Mouse (Mus musculus) left cerebral cortex, postnatal 14 days (tissue): ENCODE results near the gene Mpp4. TPM values are rescaled to one million over a fixed set of nuclear protein-coding genes. Genes with fewer than 3 reads are reported as not detected.
A peak's percentile ranks its signal among the peaks of the same experiment; 100 is the strongest.

ENCODE experiments used
- DNase-seq, 2 experiments: peaks; one replicate each; pipeline ENCODE4 v3.0.0; 2021 to 2022; ENCODE audit warnings: low spot score in 2 of 2, mixed read lengths in 1 of 2
- intact Hi-C: fragments of 180-260 bp; cut with DNase I; formaldehyde crosslinking; loops from one replicate; pipeline ENCODE4 v1.15.1; 2025
- total RNA-seq, 2 experiments: library from RNA; stranded (reverse); gene quantifications; 2 replicates each; pipeline ENCODE4 v1.2.3; 2021

Gene Mpp4
- total RNA-seq, 2 experiments from 2014 or later: 0.32 to 0.79 TPM

- intact Hi-C loops: no loop called here
- no peak for DNase-seq
These were observed 61.1 kb downstream of the Mpp4 start for GRCm38 (mm10) chr1:59102071-59102470.

GRCm38 (mm10) chr1:59101020-59101419, 62.2 kb downstream of the Mpp4 start:
- intact Hi-C loops: no loop called here
- peak in 1 of 2 experiments; percentile 41 for DNase-seq

GRCm38 (mm10) chr1:59094705-59095104, 68.5 kb downstream of the Mpp4 start, which contains the start of gene C2cd6:
TSS of gene C2cd6 (minus strand) at chr1:59094900.
- intact Hi-C loops: no loop called here

More at GRCm38 (mm10) chr1:59094705-59095104, 68.5 kb downstream of the Mpp4 start, which contains the start of gene C2cd6:
- no peak for DNase-seq

Other genes with a start within 250 kb of the Mpp4 start
- 100 to 1,000 TPM; 186 to 202 TPM for gene Trak2, start 190.0 kb downstream of the Mpp4 start, total RNA-seq
- 10 to 100 TPM; 62.2 to 81.1 TPM for gene Stradb, start 189.9 kb downstream of the Mpp4 start, total RNA-seq
- gene C2cd6, start 68.5 kb downstream of the Mpp4 start, total RNA-seq: not detected
- gene Tmem237, start 43.0 kb downstream of the Mpp4 start, total RNA-seq: 10 to 100 TPM; 30.1 to 33.6 TPM
- 10 to 100 TPM; 33.3 to 37.2 TPM for gene Als2, start 73.8 kb upstream of the Mpp4 start, total RNA-seq
- gene Cdk15, start 93.5 kb upstream of the Mpp4 start, total RNA-seq: under 1 TPM; 0.44 to 0.83 TPM